Mouse (Mus musculus): ENCODE measurements around the gene Fbxl14. TPM values are rescaled to one million over a fixed set of nuclear protein-coding genes. Genes with fewer than 3 reads are reported as not detected.
"Not testable (repeated sequence)": the region's sequence is repeated elsewhere in the genome, so short reads cannot be mapped to it uniquely, and the experiment has no call there.

Gene Fbxl14
- total RNA-seq, 4 experiments from 2014 or later, result 35.2 to 38.8 (median 36.3) TPM

DNA sequence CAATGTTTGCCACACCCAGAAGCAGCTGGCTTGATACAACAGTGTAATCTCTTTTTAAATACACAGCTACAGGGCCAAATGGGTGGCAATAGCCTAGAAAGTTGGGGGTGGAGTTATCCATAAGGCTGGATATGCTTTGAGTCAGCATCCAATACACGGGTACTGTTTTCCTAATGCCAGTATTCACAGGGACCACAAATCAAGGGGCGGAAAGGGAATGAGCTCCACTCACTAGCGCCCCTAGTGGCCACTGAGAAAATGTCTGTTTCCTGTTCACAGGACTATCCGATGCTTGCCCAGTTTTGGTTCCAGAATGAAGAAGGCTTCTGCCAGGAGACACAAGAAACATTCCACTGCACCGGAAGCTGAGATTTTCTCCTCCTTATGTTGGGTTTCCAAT is 7.3 kb upstream of the Fbxl14 start:
- DNase-seq, result no peak

DNA sequence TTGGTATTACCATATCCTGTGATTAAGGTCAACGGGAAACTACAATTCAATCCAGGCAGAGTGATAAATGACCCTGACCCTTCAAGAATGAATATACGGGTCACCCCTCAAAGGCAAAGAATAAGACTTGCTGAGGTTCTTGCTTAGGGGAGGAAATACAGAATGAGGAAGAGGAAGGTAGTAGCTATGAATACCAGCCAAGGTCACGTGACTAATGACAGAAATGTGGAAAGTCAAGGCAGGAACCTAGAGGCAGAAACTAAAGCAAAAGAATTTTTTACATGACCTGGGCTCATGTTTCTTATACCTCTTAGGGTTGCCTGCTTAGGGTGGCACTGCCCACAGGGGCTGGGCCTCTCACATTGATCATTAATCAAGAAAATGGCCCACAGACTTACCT is 6.8 kb upstream of the Fbxl14 start:
- DNase-seq, result no peak

GRCm38 (mm10) chr6:119473446-119473845 is 6.0 kb upstream of the Fbxl14 start:
- DNase-seq, result no peak

DNA sequence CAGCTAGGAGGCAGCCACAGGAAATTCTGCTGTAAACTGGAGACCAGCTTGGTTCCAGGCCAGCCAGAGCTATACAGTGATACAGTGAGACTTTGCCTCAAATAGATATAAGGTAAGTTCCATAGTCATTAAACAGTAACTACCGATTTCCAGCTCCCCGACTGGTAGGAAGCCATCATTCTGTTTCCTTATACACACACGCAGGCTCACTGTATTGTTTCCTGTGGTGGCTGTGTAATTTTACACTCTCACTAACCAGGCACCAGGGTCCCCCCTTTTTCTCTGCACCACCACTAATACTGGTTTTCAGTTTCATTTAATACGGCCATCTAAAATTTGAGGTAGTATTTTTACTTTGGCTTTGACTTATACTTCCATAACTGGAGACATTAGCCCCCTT is 5.5 kb upstream of the Fbxl14 start:
- no peak for DNase-seq

DNA sequence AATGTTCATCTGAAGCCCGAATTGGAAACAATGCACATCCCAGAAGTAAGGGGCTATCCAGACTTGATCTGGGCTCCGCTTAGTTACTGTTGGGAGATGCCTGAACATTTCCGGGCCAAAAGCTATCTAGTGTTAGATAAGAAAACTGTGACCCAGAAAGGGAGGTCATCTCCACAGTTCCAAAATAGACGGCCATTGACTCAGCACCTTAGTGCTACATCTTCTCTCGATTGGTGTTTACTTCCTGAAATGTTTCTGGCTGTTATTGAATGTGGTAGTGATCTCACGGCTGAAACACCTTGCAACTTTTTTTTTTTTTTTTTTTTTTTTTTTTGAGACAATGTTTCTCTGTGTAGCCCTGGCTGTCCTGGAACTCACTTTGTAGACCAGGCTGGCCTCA is 3.5 kb upstream of the Fbxl14 start:
- DNase-seq, result no peak

GRCm38 (mm10) chr6:119477686-119478310 is 1.7 kb upstream of the Fbxl14 start:
- DNase-seq, result no peak

DNA sequence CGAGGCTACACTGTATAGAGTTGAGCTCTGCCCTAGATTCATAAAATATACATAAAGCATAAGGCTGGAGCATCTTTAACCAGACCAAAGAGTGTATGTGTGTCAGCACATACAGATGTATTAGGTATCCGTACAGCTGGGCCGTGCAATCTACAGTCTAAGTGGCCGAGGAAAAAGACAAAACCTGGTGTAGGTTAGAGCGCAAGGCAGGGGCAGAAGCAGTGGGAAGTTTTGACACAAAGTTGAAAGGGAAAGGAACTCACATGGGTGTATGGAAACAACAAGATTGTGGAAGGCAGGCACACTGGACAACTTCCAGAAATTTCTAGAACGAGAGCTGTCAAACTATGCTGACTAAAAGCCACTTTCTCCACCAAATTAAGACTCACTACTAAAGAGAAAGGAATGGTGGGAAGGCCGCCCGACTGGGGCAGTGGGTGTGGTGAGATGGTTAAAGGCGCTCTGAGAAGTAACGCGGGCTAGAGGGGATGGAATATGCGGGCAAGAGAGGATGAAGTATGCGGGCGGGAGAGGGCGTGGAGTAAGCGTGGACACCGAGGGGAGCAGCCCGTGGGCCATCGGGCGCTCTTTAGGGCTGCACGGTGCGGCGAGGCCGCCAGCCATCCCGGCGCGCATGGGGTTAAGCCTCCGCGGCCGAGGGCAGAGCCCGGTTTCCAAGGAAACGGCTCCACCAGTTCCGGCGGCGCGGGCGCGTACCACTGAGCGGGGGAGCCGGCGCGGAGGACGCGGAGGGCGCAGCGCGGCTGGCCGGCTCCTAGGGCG is 717 bp upstream of the Fbxl14 start:
- DNase-seq, result peak; percentile 71

- DNase-seq, result peak; percentile 39
Observed at GRCm38 (mm10) chr6:119479876-119480705, 623 bp downstream of the Fbxl14 start.

DNA sequence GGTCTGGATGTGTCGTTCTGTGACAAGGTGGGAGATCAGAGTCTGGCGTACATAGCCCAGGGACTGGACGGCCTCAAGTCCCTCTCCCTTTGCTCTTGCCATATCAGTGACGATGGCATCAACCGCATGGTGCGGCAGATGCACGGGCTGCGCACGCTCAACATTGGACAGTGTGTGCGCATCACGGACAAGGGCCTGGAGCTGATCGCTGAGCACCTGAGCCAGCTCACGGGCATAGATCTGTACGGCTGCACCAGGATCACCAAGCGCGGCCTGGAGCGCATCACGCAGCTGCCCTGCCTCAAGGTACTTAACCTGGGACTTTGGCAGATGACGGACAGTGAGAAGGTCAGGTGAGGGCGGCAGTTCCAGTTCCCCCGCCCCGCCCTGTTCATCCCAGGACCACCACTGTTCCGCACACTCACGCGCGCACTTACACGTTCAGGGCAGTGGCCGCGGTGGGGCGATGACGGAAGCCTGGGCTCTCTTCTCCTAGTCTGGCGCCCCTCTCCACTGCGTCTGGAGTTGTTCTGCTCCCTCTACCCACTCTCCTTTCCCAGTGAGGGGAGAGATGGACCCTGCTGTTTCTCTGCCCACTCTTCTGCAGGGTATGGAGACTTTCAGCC is 1.4 kb downstream of the Fbxl14 start:
- peak; percentile 33 for DNase-seq

- DNase-seq, result not testable (repeated sequence)
Observed at GRCm38 (mm10) chr6:119481741-119482390, 2.4 kb downstream of the Fbxl14 start.

GRCm38 (mm10) chr6:119482958-119483600 is 3.6 kb downstream of the Fbxl14 start:
- DNase-seq, result peak; percentile 55

- no peak for DNase-seq
Observed at GRCm38 (mm10) chr6:119485486-119485885, 6.0 kb downstream of the Fbxl14 start.

DNA sequence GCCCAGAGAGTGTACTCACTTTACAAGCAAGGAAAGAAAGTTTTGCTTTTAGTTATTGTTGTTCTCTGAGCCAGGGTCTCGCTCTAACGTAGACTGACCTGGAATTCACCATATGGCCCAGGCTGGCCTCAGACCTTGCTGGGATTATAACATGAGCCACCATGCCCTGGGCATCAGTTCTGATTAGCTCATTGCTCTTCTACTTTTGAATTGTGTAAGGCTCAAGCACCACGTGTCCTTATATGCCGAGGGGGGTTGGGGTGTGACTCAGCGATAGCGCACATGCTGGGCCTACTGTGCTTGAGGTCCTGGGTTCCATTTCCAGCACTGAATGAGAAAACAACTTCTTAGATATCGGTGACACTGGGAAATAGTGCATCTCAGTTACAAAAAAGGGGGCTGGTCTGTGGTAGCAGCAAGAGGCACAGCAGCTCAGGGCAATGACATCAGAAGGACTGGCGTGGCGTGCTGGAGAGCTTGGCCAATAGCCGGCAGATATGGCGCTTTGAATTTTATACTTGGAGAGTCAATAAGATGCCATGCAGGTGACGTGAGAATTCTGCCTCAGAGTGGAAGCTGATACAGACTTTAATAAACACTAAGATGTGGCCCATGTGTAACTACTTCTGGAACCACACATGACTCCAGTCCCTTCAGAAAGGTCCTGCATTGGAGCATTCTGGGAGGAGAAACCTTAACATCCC is 7.1 kb downstream of the Fbxl14 start:
- no peak for DNase-seq

GRCm38 (mm10) chr6:119487085-119487458 is 7.6 kb downstream of the Fbxl14 start:
- DNase-seq, result no peak

GRCm38 (mm10) chr6:119487619-119488018 is 8.2 kb downstream of the Fbxl14 start:
- DNase-seq, result peak; percentile 41

- DNase-seq, result no peak
Observed at GRCm38 (mm10) chr6:119489765-119490164, 10.3 kb downstream of the Fbxl14 start.

- no peak for DNase-seq
Observed at GRCm38 (mm10) chr6:119490549-119490948, 11.1 kb downstream of the Fbxl14 start.

DNA sequence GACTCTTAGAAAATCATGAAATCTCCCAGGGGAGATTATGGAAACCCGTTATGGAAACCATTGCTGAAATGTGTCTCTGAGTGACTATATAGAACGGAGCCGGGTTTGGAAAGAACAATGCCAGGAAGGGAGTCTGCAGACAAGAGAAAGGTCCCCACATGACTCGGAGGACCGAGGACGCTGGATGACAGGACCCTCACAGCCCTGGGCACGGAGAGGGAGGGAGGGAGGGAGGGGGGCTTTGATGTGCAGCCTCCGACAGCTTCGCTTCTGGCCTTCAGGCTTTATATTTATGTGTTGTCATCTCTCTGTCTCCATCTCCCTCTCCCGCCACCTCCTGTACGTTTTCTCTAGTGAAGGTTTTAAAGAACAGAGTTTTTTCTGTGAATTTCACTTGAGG is 11.5 kb downstream of the Fbxl14 start:
- DNase-seq, result no peak

DNA sequence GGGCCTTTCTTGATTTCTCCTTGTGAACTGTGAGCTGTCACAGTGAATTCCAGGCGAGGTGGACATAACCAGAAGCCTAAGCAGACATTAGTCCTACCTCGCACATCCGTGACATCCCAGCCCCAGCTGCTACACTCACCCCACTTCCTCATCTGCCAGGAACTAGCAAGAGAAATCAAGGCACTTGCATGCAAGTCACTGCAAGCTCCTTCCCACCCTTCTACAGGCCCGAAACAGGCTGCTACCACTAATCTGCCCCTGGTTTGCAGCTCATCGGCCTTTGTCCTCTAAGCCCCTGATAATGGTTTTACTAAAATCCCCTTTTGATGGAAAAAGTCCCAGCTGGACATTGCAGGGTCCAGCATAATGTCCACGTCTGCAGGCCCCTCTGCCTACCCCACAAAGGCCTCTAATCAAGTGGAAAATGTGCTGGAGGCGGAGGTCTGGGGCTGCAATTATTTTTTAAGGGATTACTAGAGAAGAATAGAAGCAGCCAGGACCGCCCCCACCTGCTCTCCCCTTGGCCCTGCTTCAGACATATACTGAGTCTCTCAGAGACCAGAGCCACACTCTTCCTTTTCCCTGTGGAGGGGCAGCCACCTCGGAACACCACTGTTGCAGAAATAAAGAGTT is 12.6 kb downstream of the Fbxl14 start:
- DNase-seq, result no peak

DNA sequence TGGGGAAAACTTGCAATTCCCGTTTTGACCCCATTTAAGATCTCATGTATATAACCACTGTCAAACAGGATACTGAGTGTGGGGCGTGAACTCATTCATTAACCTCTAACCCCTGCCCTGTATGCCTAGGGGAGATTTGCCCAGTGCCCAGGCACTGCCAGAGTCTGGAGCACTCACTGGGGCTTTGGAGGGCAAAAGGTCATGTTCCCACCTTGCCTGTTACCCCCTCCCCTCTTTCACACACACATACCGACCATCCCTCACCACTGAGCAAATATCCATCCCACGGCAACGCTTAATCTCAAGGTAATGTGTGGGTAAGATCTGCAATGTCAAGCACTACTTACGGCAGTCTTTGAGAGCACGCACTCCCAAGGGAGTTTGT is 13.2 kb downstream of the Fbxl14 start:
- no peak for DNase-seq

GRCm38 (mm10) chr6:119499271-119499670 is 19.8 kb downstream of the Fbxl14 start:
- no peak for DNase-seq
